Comparison of ENCODE assay signal across 17 mouse cellular contexts in the genomic region with DNA sequence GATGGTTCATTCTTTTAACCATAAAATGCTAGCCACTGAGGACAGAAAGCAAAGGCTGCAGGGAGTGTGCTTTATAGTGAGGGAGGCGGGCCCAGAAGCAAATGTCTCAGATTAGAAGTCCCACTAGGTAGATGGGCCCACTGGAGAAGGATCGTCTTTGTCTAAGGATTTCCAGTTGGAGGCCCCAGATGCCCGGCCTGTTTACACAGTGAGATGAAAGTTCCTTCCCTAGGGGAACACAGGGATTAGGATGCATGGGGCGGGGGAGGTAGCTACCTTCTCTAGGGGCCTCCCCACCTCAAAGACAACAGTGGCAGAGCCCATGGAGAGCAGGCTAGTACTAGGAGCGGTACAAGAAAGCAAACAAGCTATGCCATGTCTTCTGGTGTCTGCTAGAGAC. TPM values are rescaled to one million over a fixed set of nuclear protein-coding genes. Genes with fewer than 3 reads are reported as not detected.
A peak's percentile ranks its signal among the peaks of the same experiment; 100 is the strongest.
DNase-seq lines count a peak whose midpoint lies in the region; ATAC-seq and TF ChIP-seq lines count a peak whose summit lies in the region.
"Had no signal": no experiment of that assay in that cellular context is flagged by ENCODE, and none has a peak within 500 bp of the region (broad histone marks: within the 10 kb centered on the region; RNA-seq: fewer than 3 reads in every experiment).

No protein-coding gene starts in this region.

- peaks cover 6% of the 10 kb centered on the region; the same call in 1 of the 2 replicates for H3K4me1 ChIP-seq in heart, embryonic 12.5 days (replicated peaks)
- peaks cover 10% of the 10 kb centered on the region for H3K4me1 ChIP-seq in midbrain, embryonic 11.5 days (ENCODE audit: control insufficient read depth, insufficient read depth, low read length)
- 0 out of 2 replicates have a peak, but pooled peaks cover 4% of the 10 kb centered on the region for H3K4me1 ChIP-seq in midbrain, embryonic 15.5 days
- H3K4me1 ChIP-seq in embryonic facial prominence, embryonic 15.5 days = 0 out of 2 replicates have a peak, but pooled peaks cover 22% of the 10 kb centered on the region
- H3K4me1 ChIP-seq in stomach, postnatal 0 days (replicated peaks; ENCODE audit: control insufficient read depth, insufficient read depth) = peaks cover 2% of the 10 kb centered on the region; the same call in 1 of the 2 replicates

- no peak for TF ChIP-seq CTCF in stomach, postnatal 0 days (IDR thresholded peaks at IDR 0.05; ENCODE audit: low read depth)

- H3K36me3 ChIP-seq in heart, embryonic 12.5 days = peaks cover 42% of the 10 kb centered on the region
- no peaks in the 10 kb centered on the region for H3K36me3 ChIP-seq in midbrain, embryonic 11.5 days (ENCODE audit: control insufficient read depth, insufficient read depth, low read length)
- no peaks in the 10 kb centered on the region for H3K36me3 ChIP-seq in midbrain, embryonic 15.5 days (replicated peaks)
- 0 out of 2 replicates have a peak, but pooled peaks cover 3% of the 10 kb centered on the region for H3K36me3 ChIP-seq in embryonic facial prominence, embryonic 15.5 days
- peaks cover 3% of the 10 kb centered on the region; the same call in 1 of the 2 replicates for H3K36me3 ChIP-seq in stomach, postnatal 0 days (ENCODE audit: control insufficient read depth, insufficient read depth, low read length)

- no peak overlapping the region for H3K4me2 ChIP-seq in heart, embryonic 12.5 days
- no peak overlapping the region for H3K4me2 ChIP-seq in midbrain, embryonic 11.5 days
- H3K4me2 ChIP-seq in midbrain, embryonic 15.5 days = no peak overlapping the region
- no peak overlapping the region for H3K4me2 ChIP-seq in embryonic facial prominence, embryonic 15.5 days (replicated peaks)
- H3K4me2 ChIP-seq in stomach, postnatal 0 days (replicated peaks; ENCODE audit: low read depth) = no peak overlapping the region
- H3K4me2 ChIP-seq: limb, embryonic 12.5 days had no signal

- 45% methylated on average over 5 of the region's 5 CpGs for WGBS in heart, embryonic 12.5 days
- WGBS in midbrain, embryonic 11.5 days = 17% methylated on average over 5 of the region's 5 CpGs
- WGBS in midbrain, embryonic 15.5 days = 19% methylated on average over 5 of the region's 5 CpGs
- 45% methylated on average over 5 of the region's 5 CpGs for WGBS in embryonic facial prominence, embryonic 15.5 days
- WGBS in stomach, postnatal 0 days = 50% methylated on average over 5 of the region's 5 CpGs

- H3K27ac ChIP-seq in heart, embryonic 12.5 days (ENCODE audit: poor library complexity, severe bottlenecking) = peak overlapping the region; percentile 17; the same call in 1 of the 2 replicates
- H3K27ac ChIP-seq in midbrain, embryonic 11.5 days (ENCODE audit: low read depth, low read length) = no peak overlapping the region
- H3K27ac ChIP-seq in midbrain, embryonic 15.5 days = no peak overlapping the region
- 0 out of 2 replicates have a peak overlapping the region, but pooled peaks have one; percentile 22 for H3K27ac ChIP-seq in embryonic facial prominence, embryonic 15.5 days (replicated peaks)
- H3K27ac ChIP-seq in stomach, postnatal 0 days (replicated peaks) = peak overlapping the region; percentile 24; the same call in 1 of the 2 replicates
- H3K27ac ChIP-seq: liver, embryonic 14.5 days had no signal

- intact Hi-C loops in heart, postnatal 36 days (cut with DNase I) = no loop called here
- intact Hi-C loops in gastrocnemius, postnatal 36 days (cut with DNase I) = no loop called here

- no peak overlapping the region for H3K4me3 ChIP-seq in heart, embryonic 12.5 days
- no peak overlapping the region for H3K4me3 ChIP-seq in midbrain, embryonic 11.5 days (ENCODE audit: low read depth, low read length)
- no peak overlapping the region for H3K4me3 ChIP-seq in midbrain, embryonic 15.5 days
- H3K4me3 ChIP-seq in embryonic facial prominence, embryonic 15.5 days (replicated peaks) = no peak overlapping the region
- no peak overlapping the region for H3K4me3 ChIP-seq in stomach, postnatal 0 days (ENCODE audit: low read depth, low read length)
- H3K4me3 ChIP-seq: erythroblast, embryonic 14.5 days; limb, embryonic 12.5 days had no signal

- no peak for DNase-seq in heart, postnatal 36 days
- DNase-seq in midbrain, embryonic 11.5 days (ENCODE audit: low spot score, missing footprints) = peak; percentile 86
- no peak for DNase-seq in stomach, postnatal 0 days (ENCODE audit: low spot score)
- DNase-seq in gastrocnemius, postnatal 36 days = no peak
- DNase-seq: adrenal gland, adult 2 months; cerebellum, adult 18-20 months; kidney, postnatal 10 days; right cerebral cortex, postnatal 14 days had no signal

- no peak overlapping the region for H3K9ac ChIP-seq in heart, embryonic 12.5 days
- H3K9ac ChIP-seq in midbrain, embryonic 11.5 days (ENCODE audit: low read length) = no peak overlapping the region
- no peak overlapping the region for H3K9ac ChIP-seq in midbrain, embryonic 15.5 days
- no peak overlapping the region for H3K9ac ChIP-seq in embryonic facial prominence, embryonic 15.5 days
- H3K9ac ChIP-seq in stomach, postnatal 0 days (ENCODE audit: low read length) = no peak overlapping the region
- H3K9ac ChIP-seq: limb, embryonic 12.5 days; liver, embryonic 14.5 days had no signal

- no peak for TF ChIP-seq EP300 in stomach, postnatal 0 days (optimal IDR thresholded peaks at IDR 0.05)

- H3K9me3 ChIP-seq in heart, embryonic 12.5 days (replicated peaks) = no peaks in the 10 kb centered on the region
- no peaks in the 10 kb centered on the region for H3K9me3 ChIP-seq in midbrain, embryonic 11.5 days (ENCODE audit: control insufficient read depth, low read length)
- no peaks in the 10 kb centered on the region for H3K9me3 ChIP-seq in midbrain, embryonic 15.5 days
- no peaks in the 10 kb centered on the region for H3K9me3 ChIP-seq in embryonic facial prominence, embryonic 15.5 days (replicated peaks)
- H3K9me3 ChIP-seq in stomach, postnatal 0 days (ENCODE audit: control insufficient read depth, low read length) = no peaks in the 10 kb centered on the region
- H3K9me3 ChIP-seq: limb, embryonic 12.5 days had no signal

- no peaks in the 10 kb centered on the region for H3K27me3 ChIP-seq in heart, embryonic 12.5 days (replicated peaks)
- no peaks in the 10 kb centered on the region for H3K27me3 ChIP-seq in midbrain, embryonic 11.5 days (ENCODE audit: control insufficient read depth, insufficient read depth, low read length)
- no peaks in the 10 kb centered on the region for H3K27me3 ChIP-seq in midbrain, embryonic 15.5 days (replicated peaks)
- no peaks in the 10 kb centered on the region for H3K27me3 ChIP-seq in embryonic facial prominence, embryonic 15.5 days
- no peaks in the 10 kb centered on the region for H3K27me3 ChIP-seq in stomach, postnatal 0 days (ENCODE audit: control insufficient read depth, insufficient read depth, low read length)
- H3K27me3 ChIP-seq: limb, embryonic 12.5 days had no signal

- no peak for ATAC-seq in heart, embryonic 12.5 days (ENCODE audit: insufficient number of reproducible peaks, low FRiP score)
- 0 out of 2 replicates have a peak, but pooled peaks have one; percentile 52 for ATAC-seq in midbrain, embryonic 11.5 days (ENCODE audit: low FRiP score)
- ATAC-seq in midbrain, embryonic 15.5 days (replicated peaks) = no peak
- peak; percentile 30; the same call in 1 of the 2 replicates for ATAC-seq in embryonic facial prominence, embryonic 15.5 days (ENCODE audit: insufficient number of reproducible peaks, low FRiP score, low TSS enrichment, low read depth)
- ATAC-seq in stomach, postnatal 0 days (ENCODE audit: low FRiP score, low TSS enrichment) = no peak
- ATAC-seq: CD4-positive, CD25-positive, alpha-beta regulatory T cell, adult 4 months had no signal

RNA-seq across cellular contexts. Expression of a gene that starts 21.0 kb away (rescaled TPM):
- polyA plus RNA-seq in heart, embryonic 12.5 days (2016; fragmentation: Nextera tagmentation; extraction: Ambion mirVana) = 0.05 and 0.06 TPM in 2 replicates
- total RNA-seq in heart, postnatal 36 days (2021) = under 1 TPM; 0.30 to 0.31 TPM
- polyA plus RNA-seq in midbrain, embryonic 11.5 days (2014; fragmentation: Nextera tagmentation; extraction: Ambion mirVana) = 0.04 TPM in 1 of 2 replicates, not detected in the other
- 0.05 and 0.08 TPM in 2 replicates for polyA plus RNA-seq in midbrain, embryonic 15.5 days (2015; fragmentation: Nextera tagmentation; extraction: Ambion mirVana)
- polyA plus RNA-seq in embryonic facial prominence, embryonic 15.5 days (2015; fragmentation: Nextera tagmentation; extraction: Ambion mirVana) = 0.31 and 0.41 TPM in 2 replicates
- 12.7 and 14.2 TPM in 2 replicates for polyA plus RNA-seq in stomach, postnatal 0 days (2015; fragmentation: Nextera tagmentation; extraction: Ambion mirVana)
- total RNA-seq in gastrocnemius, postnatal 36 days (2021) = not detected
- total RNA-seq: megakaryocyte-erythroid progenitor cell, adult 5-6 weeks; MEL had no signal
- polyA plus RNA-seq: erythroblast, embryonic 14.5 days had no signal

Comparison
In these comparisons a context has a peak if more than half of its experiments do, and no peak if none do; other contexts are left out.
1. ATAC-seq: peak in midbrain, embryonic 11.5 days (single experiment) and embryonic facial prominence, embryonic 15.5 days (single experiment); none in heart, embryonic 12.5 days (single experiment), midbrain, embryonic 15.5 days (single experiment) and stomach, postnatal 0 days (single experiment).
2. H3K27ac ChIP-seq: peak in heart, embryonic 12.5 days (single experiment), embryonic facial prominence, embryonic 15.5 days (single experiment) and stomach, postnatal 0 days (single experiment); none in midbrain, embryonic 11.5 days (single experiment) and midbrain, embryonic 15.5 days (single experiment).